Comparison of ENCODE assay signal across 17 mouse cellular contexts in genomic region chr13:35067084-35067483, GRCm38 (mm10). TPM values are rescaled to one million over a fixed set of nuclear protein-coding genes. Genes with fewer than 3 reads are reported as not detected.
DNase-seq lines count a peak whose midpoint lies in the region; ATAC-seq lines count a peak whose summit lies in the region.
"Had no signal": no experiment of that assay in that cellular context is flagged by ENCODE, and none has a peak within 500 bp of the region (broad histone marks: within the 10 kb centered on the region; RNA-seq: fewer than 3 reads in every experiment).

No protein-coding gene starts in this region.

- no peaks in the 10 kb centered on the region for H3K27me3 ChIP-seq in heart, embryonic 12.5 days (replicated peaks)
- H3K27me3 ChIP-seq: heart, embryonic 13.5 days; megakaryocyte, embryonic 14.5 days; Patski had no signal

- no peaks in the 10 kb centered on the region for H3K4me1 ChIP-seq in heart, embryonic 12.5 days (replicated peaks)
- H3K4me1 ChIP-seq: heart, embryonic 13.5 days; megakaryocyte, embryonic 14.5 days had no signal

- 68% methylated on average over 2 of the region's 2 CpGs for WGBS in heart, embryonic 12.5 days

- DNase-seq in heart, adult 11 months = peak; percentile 93
- DNase-seq in kidney, adult 9 months = peak; percentile 90
- no peak for DNase-seq in kidney, postnatal 4 days
- DNase-seq in adrenal gland, postnatal 10 days = peak; percentile 60
- DNase-seq in kidney, postnatal 14 days = peak; percentile 57
- DNase-seq in thymus, postnatal 36 days = no peak
- no peak for DNase-seq in B cell, adult 2 months
- DNase-seq: cerebellum, postnatal 10 days; liver had no signal

- no peaks in the 10 kb centered on the region for H3K9me3 ChIP-seq in heart, embryonic 12.5 days (replicated peaks)
- H3K9me3 ChIP-seq: heart, embryonic 13.5 days had no signal

- H3K9ac ChIP-seq in heart, embryonic 12.5 days = no peak overlapping the region
- H3K9ac ChIP-seq: heart, embryonic 13.5 days; hindbrain, embryonic 14.5 days had no signal

- ATAC-seq in heart, embryonic 12.5 days (ENCODE audit: insufficient number of reproducible peaks, low FRiP score) = no peak
- ATAC-seq: forebrain, embryonic 16.5 days; intestine, postnatal 0 days; midbrain, embryonic 16.5 days; Patski had no signal

- no peak overlapping the region for H3K27ac ChIP-seq in heart, embryonic 12.5 days (ENCODE audit: poor library complexity, severe bottlenecking)
- H3K27ac ChIP-seq: heart, embryonic 13.5 days; hindbrain, embryonic 14.5 days had no signal

- H3K4me3 ChIP-seq in heart, embryonic 12.5 days = no peak overlapping the region
- H3K4me3 ChIP-seq: heart, embryonic 13.5 days; megakaryocyte, embryonic 14.5 days had no signal

- no peak overlapping the region for H3K4me2 ChIP-seq in heart, embryonic 12.5 days
- H3K4me2 ChIP-seq: heart, embryonic 13.5 days; hindbrain, embryonic 14.5 days had no signal

- H3K36me3 ChIP-seq in heart, embryonic 12.5 days = no peaks in the 10 kb centered on the region
- H3K36me3 ChIP-seq: heart, embryonic 13.5 days had no signal

RNA-seq across cellular contexts. Expression of gene Eci2, which starts 40.2 kb away (rescaled TPM):
- polyA plus RNA-seq in heart, embryonic 12.5 days (2016; fragmentation: Nextera tagmentation; extraction: Ambion mirVana) = 107 and 111 TPM in 2 replicates
- total RNA-seq in adrenal gland, postnatal 10 days (2021) = 100 to 1,000 TPM; 254 to 255 TPM

Comparison
In these comparisons a context has a peak if more than half of its experiments do, and no peak if none do; other contexts are left out.
1. DNase-seq: peak in heart, adult 11 months (single experiment), kidney, adult 9 months (single experiment), adrenal gland, postnatal 10 days (single experiment) and kidney, postnatal 14 days (single experiment); none in kidney, postnatal 4 days (0 of 2), thymus, postnatal 36 days (0 of 2) and B cell, adult 2 months (0 of 2).